Mouse (Mus musculus): ENCODE results near the gene Spata46.

Gene Spata46

GRCm38 (mm10) chr1:170351080-170351479, 42.5 kb downstream of the Spata46 start:
- Histone ChIP-seq H3K27me3 (ENCODE audit: insufficient read depth, low read length) (no peaks in the 10 kb centered on the region), H3K9me3 (ENCODE audit: low read length) (no peaks in the 10 kb centered on the region), H3K36me3 (ENCODE audit: insufficient read depth, low read length) (no peaks in the 10 kb centered on the region), H3K4me3 (replicated peaks; ENCODE audit: low read length) (no peak overlapping the region), H3K4me1 (replicated peaks; ENCODE audit: low read depth, low read length) (no peaks in the 10 kb centered on the region)
- TF ChIP-seq NANOG (IDR thresholded peaks at IDR 0.05; ENCODE audit: borderline replicate concordance, low read length) (no peak), POU5F1 (IDR thresholded peaks at IDR 0.05; ENCODE audit: borderline replicate concordance, low read length) (no peak), CTCF (conservative IDR thresholded peaks at IDR 0.05; ENCODE audit: low read length) (no peak)

- Histone ChIP-seq H3K9me3 (ENCODE audit: low read length) (no peaks in the 10 kb centered on the region), H3K36me3 (ENCODE audit: insufficient read depth, low read length) (no peaks in the 10 kb centered on the region), H3K27me3 (ENCODE audit: insufficient read depth, low read length) (peaks cover under 1% of the 10 kb centered on the region; the same call in 1 of the 2 replicates), H3K4me1 (replicated peaks; ENCODE audit: low read depth, low read length) (no peaks in the 10 kb centered on the region), H3K4me3 (replicated peaks; ENCODE audit: low read length) (no peak overlapping the region)
- no peak for TF ChIP-seq POU5F1 (IDR thresholded peaks at IDR 0.05; ENCODE audit: borderline replicate concordance, low read length)
- TF ChIP-seq NANOG (IDR thresholded peaks at IDR 0.05; ENCODE audit: borderline replicate concordance, low read length) = no peak
- TF ChIP-seq CTCF (conservative IDR thresholded peaks at IDR 0.05; ENCODE audit: low read length) = no peak
Measured at GRCm38 (mm10) chr1:170353335-170353734, 44.7 kb downstream of the Spata46 start.

GRCm38 (mm10) chr1:170360183-170360915, 51.7 kb downstream of the Spata46 start:
- TF ChIP-seq CTCF (conservative IDR thresholded peaks at IDR 0.05; ENCODE audit: low read length) = no peak
- TF ChIP-seq NANOG (IDR thresholded peaks at IDR 0.05; ENCODE audit: borderline replicate concordance, low read length) = no peak
- no peak for TF ChIP-seq POU5F1 (IDR thresholded peaks at IDR 0.05; ENCODE audit: borderline replicate concordance, low read length)
- Histone ChIP-seq H3K4me1 (replicated peaks; ENCODE audit: low read depth, low read length) (no peaks in the 10 kb centered on the region), H3K9me3 (ENCODE audit: low read length) (no peaks in the 10 kb centered on the region), H3K36me3 (ENCODE audit: insufficient read depth, low read length) (no peaks in the 10 kb centered on the region), H3K4me3 (replicated peaks; ENCODE audit: low read length) (no peak overlapping the region), H3K27me3 (ENCODE audit: insufficient read depth, low read length) (peaks cover 4% of the 10 kb centered on the region; the same call in 1 of the 2 replicates)
